Mouse (Mus musculus): ENCODE results near the gene Socs7. TPM values are rescaled to one million over a fixed set of nuclear protein-coding genes. Genes with fewer than 3 reads are reported as not detected.

Gene Socs7
- polyA plus RNA-seq, 1 experiment from 2014 or later = 3.4 TPM

GRCm38 (mm10) chr11:97404761-97405190 lies 42.4 kb downstream of the Socs7 start:
- H3K4me3 ChIP-seq (ENCODE audit: low read depth, low read length) = peak overlapping the region; percentile 55
- H3K4me2 ChIP-seq = peak overlapping the region; percentile 95
- peak; percentile 94 for DNase-seq (ENCODE audit: low spot score, missing footprints)
- no peak overlapping the region for H3K27ac ChIP-seq (ENCODE audit: low read depth, low read length)
- ATAC-seq (ENCODE audit: low FRiP score) = no peak; the same call in 1 of the 2 replicates
- H3K36me3 ChIP-seq (ENCODE audit: control insufficient read depth, insufficient read depth, low read length) = no peaks in the 10 kb centered on the region
- peaks cover 18% of the 10 kb centered on the region for H3K4me1 ChIP-seq (ENCODE audit: control insufficient read depth, insufficient read depth, low read length)
- peaks cover 6% of the 10 kb centered on the region; the same call in 1 of the 2 replicates for H3K27me3 ChIP-seq (ENCODE audit: control insufficient read depth, insufficient read depth, low read length)
- peak overlapping the region; percentile 63 for H3K9ac ChIP-seq (ENCODE audit: low read length)
- 1% methylated on average over 11 of the region's 11 CpGs for WGBS
- no peaks in the 10 kb centered on the region for H3K9me3 ChIP-seq (ENCODE audit: control insufficient read depth, low read length)

GRCm38 (mm10) chr11:97406094-97406951 lies 44.0 kb downstream of the Socs7 start:
- Histone ChIP-seq H3K4me3 (ENCODE audit: low read depth, low read length) (no peak overlapping the region), H3K36me3 (ENCODE audit: control insufficient read depth, insufficient read depth, low read length) (no peaks in the 10 kb centered on the region), H3K9ac (ENCODE audit: low read length) (no peak overlapping the region), H3K4me2 (no peak overlapping the region), H3K9me3 (ENCODE audit: control insufficient read depth, low read length) (no peaks in the 10 kb centered on the region), H3K27me3 (ENCODE audit: control insufficient read depth, insufficient read depth, low read length) (peaks cover 6% of the 10 kb centered on the region; the same call in 1 of the 2 replicates), H3K27ac (ENCODE audit: low read depth, low read length) (no peak overlapping the region), H3K4me1 (ENCODE audit: control insufficient read depth, insufficient read depth, low read length) (peaks cover 14% of the 10 kb centered on the region)
- WGBS = 65% methylated on average over 10 of the region's 10 CpGs
- no peak for DNase-seq (ENCODE audit: low spot score, missing footprints)
- no peak for ATAC-seq (ENCODE audit: low FRiP score)

GRCm38 (mm10) chr11:97407456-97407855 lies 45.1 kb downstream of the Socs7 start:
- DNase-seq (ENCODE audit: low spot score, missing footprints) = no peak
- Histone ChIP-seq H3K4me1 (ENCODE audit: control insufficient read depth, insufficient read depth, low read length) (peaks cover 14% of the 10 kb centered on the region), H3K9me3 (ENCODE audit: control insufficient read depth, low read length) (no peaks in the 10 kb centered on the region), H3K36me3 (ENCODE audit: control insufficient read depth, insufficient read depth, low read length) (no peaks in the 10 kb centered on the region), H3K4me3 (ENCODE audit: low read depth, low read length) (no peak overlapping the region), H3K4me2 (no peak overlapping the region), H3K9ac (ENCODE audit: low read length) (no peak overlapping the region), H3K27ac (ENCODE audit: low read depth, low read length) (no peak overlapping the region), H3K27me3 (ENCODE audit: control insufficient read depth, insufficient read depth, low read length) (peaks cover 6% of the 10 kb centered on the region; the same call in 1 of the 2 replicates)
- 79% methylated on average over 3 of the region's 3 CpGs for WGBS
- ATAC-seq (ENCODE audit: low FRiP score) = no peak

- WGBS = 4% methylated on average over 6 of the region's 6 CpGs
- Histone ChIP-seq H3K9me3 (ENCODE audit: control insufficient read depth, low read length) (no peaks in the 10 kb centered on the region), H3K4me2 (no peak overlapping the region), H3K36me3 (ENCODE audit: control insufficient read depth, insufficient read depth, low read length) (no peaks in the 10 kb centered on the region), H3K4me3 (ENCODE audit: low read depth, low read length) (no peak overlapping the region), H3K4me1 (ENCODE audit: control insufficient read depth, insufficient read depth, low read length) (peaks cover 14% of the 10 kb centered on the region), H3K27ac (ENCODE audit: low read depth, low read length) (no peak overlapping the region), H3K27me3 (ENCODE audit: control insufficient read depth, insufficient read depth, low read length) (peaks cover 6% of the 10 kb centered on the region; the same call in 1 of the 2 replicates), H3K9ac (ENCODE audit: low read length) (no peak overlapping the region)
- DNase-seq (ENCODE audit: low spot score, missing footprints) = peak; percentile 97
- ATAC-seq (ENCODE audit: low FRiP score) = no peak
These were observed 45.8 kb downstream of the Socs7 start for GRCm38 (mm10) chr11:97408171-97408570.

GRCm38 (mm10) chr11:97410958-97411357 lies 48.6 kb downstream of the Socs7 start:
- Histone ChIP-seq H3K4me2 (no peak overlapping the region), H3K4me1 (ENCODE audit: control insufficient read depth, insufficient read depth, low read length) (peaks cover 3% of the 10 kb centered on the region; the same call in 1 of the 2 replicates), H3K36me3 (ENCODE audit: control insufficient read depth, insufficient read depth, low read length) (no peaks in the 10 kb centered on the region), H3K4me3 (ENCODE audit: low read depth, low read length) (no peak overlapping the region), H3K9me3 (ENCODE audit: control insufficient read depth, low read length) (no peaks in the 10 kb centered on the region), H3K9ac (ENCODE audit: low read length) (no peak overlapping the region), H3K27me3 (ENCODE audit: control insufficient read depth, insufficient read depth, low read length) (peaks cover 2% of the 10 kb centered on the region; the same call in 1 of the 2 replicates), H3K27ac (ENCODE audit: low read depth, low read length) (no peak overlapping the region)
- ATAC-seq (ENCODE audit: low FRiP score) (no peak), DNase-seq (ENCODE audit: low spot score, missing footprints) (no peak)
- WGBS = 83% methylated on average over 4 of the region's 4 CpGs

GRCm38 (mm10) chr11:97412117-97412516 lies 49.8 kb downstream of the Socs7 start:
- Histone ChIP-seq H3K36me3 (ENCODE audit: control insufficient read depth, insufficient read depth, low read length) (no peaks in the 10 kb centered on the region), H3K4me3 (ENCODE audit: low read depth, low read length) (no peak overlapping the region), H3K27me3 (ENCODE audit: control insufficient read depth, insufficient read depth, low read length) (no peaks in the 10 kb centered on the region; the same call in 1 of the 2 replicates), H3K9me3 (ENCODE audit: control insufficient read depth, low read length) (no peaks in the 10 kb centered on the region), H3K4me1 (ENCODE audit: control insufficient read depth, insufficient read depth, low read length) (peaks cover 3% of the 10 kb centered on the region; the same call in 1 of the 2 replicates), H3K4me2 (no peak overlapping the region), H3K27ac (ENCODE audit: low read depth, low read length) (no peak overlapping the region), H3K9ac (ENCODE audit: low read length) (no peak overlapping the region)
- DNase-seq (ENCODE audit: low spot score, missing footprints) (no peak), ATAC-seq (ENCODE audit: low FRiP score) (no peak)
- 21% methylated on average over 3 of the region's 3 CpGs for WGBS

GRCm38 (mm10) chr11:97412808-97413347 lies 50.5 kb downstream of the Socs7 start:
- no peak overlapping the region for H3K4me2 ChIP-seq
- no peak overlapping the region for H3K27ac ChIP-seq (ENCODE audit: low read depth, low read length)
- H3K9me3 ChIP-seq (ENCODE audit: control insufficient read depth, low read length) = no peaks in the 10 kb centered on the region
- ATAC-seq (ENCODE audit: low FRiP score) (no peak), DNase-seq (ENCODE audit: low spot score, missing footprints) (no peak)
- H3K27me3 ChIP-seq (ENCODE audit: control insufficient read depth, insufficient read depth, low read length) = no peaks in the 10 kb centered on the region; the same call in 1 of the 2 replicates
- H3K4me1 ChIP-seq (ENCODE audit: control insufficient read depth, insufficient read depth, low read length) = peaks cover 3% of the 10 kb centered on the region; the same call in 1 of the 2 replicates
- no peak overlapping the region for H3K4me3 ChIP-seq (ENCODE audit: low read depth, low read length)
- H3K36me3 ChIP-seq (ENCODE audit: control insufficient read depth, insufficient read depth, low read length) = no peaks in the 10 kb centered on the region
- no peak overlapping the region for H3K9ac ChIP-seq (ENCODE audit: low read length)
- WGBS = 33% methylated on average over 10 of the region's 10 CpGs

- Histone ChIP-seq H3K27me3 (ENCODE audit: control insufficient read depth, insufficient read depth, low read length) (no peaks in the 10 kb centered on the region; the same call in 1 of the 2 replicates), H3K4me1 (ENCODE audit: control insufficient read depth, insufficient read depth, low read length) (peaks cover 6% of the 10 kb centered on the region), H3K9ac (ENCODE audit: low read length) (peak within 1 kb of the TSS; percentile 65), H3K4me2 (peak within 1 kb of the TSS; percentile 62), H3K27ac (ENCODE audit: low read depth, low read length) (no peak within 1 kb of the TSS), H3K4me3 (ENCODE audit: low read depth, low read length) (peak within 1 kb of the TSS; percentile 55), H3K9me3 (ENCODE audit: control insufficient read depth, low read length) (no peaks in the 10 kb centered on the region), H3K36me3 (ENCODE audit: control insufficient read depth, insufficient read depth, low read length) (no peaks in the 10 kb centered on the region)
- under 1% methylated on average over 28 of the region's 29 CpGs for WGBS
- ATAC-seq (ENCODE audit: low FRiP score) (peak; percentile 85), DNase-seq (ENCODE audit: low spot score, missing footprints) (peak; percentile 98)
These were observed 53.0 kb downstream of the Socs7 start, which contains the start of gene Arhgap23 for GRCm38 (mm10) chr11:97415330-97415711. TSS of gene Arhgap23 (plus strand) at chr11:97415533.
